8 mouse cellular contexts compared by ENCODE assay signal in the genomic region with DNA sequence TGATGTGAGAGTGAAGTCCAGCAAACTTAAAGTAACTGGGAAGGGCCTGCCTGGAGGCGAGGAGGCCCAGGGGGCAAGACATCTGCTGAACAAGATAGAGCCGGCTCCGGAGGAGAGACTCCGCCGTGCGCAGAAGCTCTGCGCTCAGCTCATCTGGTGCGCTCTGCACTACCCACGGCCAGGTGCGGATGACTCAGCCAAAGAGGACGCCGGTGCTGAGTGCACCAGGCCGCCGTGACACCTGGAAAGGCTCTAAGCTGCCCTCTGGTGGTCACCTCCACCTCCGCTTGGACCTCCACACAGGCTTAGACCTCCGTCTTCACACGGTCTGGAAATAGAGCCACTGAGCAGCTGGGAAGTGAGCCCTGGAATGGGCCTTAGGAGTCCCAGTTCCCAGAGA. TPM values are rescaled to one million over a fixed set of nuclear protein-coding genes. Genes with fewer than 3 reads are reported as not detected.
A peak's percentile ranks its signal among the peaks of the same experiment; 100 is the strongest.
DNase-seq lines count a peak whose midpoint lies in the region; ATAC-seq lines count a peak whose summit lies in the region.

No protein-coding gene starts in this region.

- H3K27me3 ChIP-seq in intestine, embryonic 16.5 days (replicated peaks; ENCODE audit: control insufficient read depth, insufficient read depth, low read length) = peaks cover 14% of the 10 kb centered on the region
- peaks cover 59% of the 10 kb centered on the region for H3K27me3 ChIP-seq in neural tube, embryonic 15.5 days (replicated peaks)

- peak; percentile 75 for DNase-seq in left cerebral cortex, postnatal 4 days
- no peak for DNase-seq in left cerebral cortex, adult 18-20 months (ENCODE audit: low spot score in 2 of 2)
- DNase-seq in cerebellum, postnatal 36 days = peak; percentile 79 to 80
- peak; percentile 71 for DNase-seq in gastrocnemius, postnatal 25 days
- DNase-seq in lung, adult 18-20 months = peak; percentile 88 to 91
- DNase-seq in thymus, postnatal 36 days = peak; percentile 73 to 80

- ATAC-seq in intestine, embryonic 16.5 days = peak; percentile 82
- peak; percentile 49; the same call in 1 of the 2 replicates for ATAC-seq in neural tube, embryonic 15.5 days (ENCODE audit: low FRiP score)

- peak overlapping the region; percentile 19 for H3K4me3 ChIP-seq in intestine, embryonic 16.5 days (ENCODE audit: low read length)
- H3K4me3 ChIP-seq in neural tube, embryonic 15.5 days (replicated peaks) = peak overlapping the region; percentile 16

- intact Hi-C loops in left cerebral cortex, postnatal 4 days (cut with DNase I) = no loop called here

- H3K36me3 ChIP-seq in intestine, embryonic 16.5 days (ENCODE audit: control insufficient read depth, insufficient read depth, low read length) = no peaks in the 10 kb centered on the region
- H3K36me3 ChIP-seq in neural tube, embryonic 15.5 days = no peaks in the 10 kb centered on the region

- no peaks in the 10 kb centered on the region for H3K9me3 ChIP-seq in intestine, embryonic 16.5 days (ENCODE audit: control insufficient read depth, low read length)
- no peaks in the 10 kb centered on the region for H3K9me3 ChIP-seq in neural tube, embryonic 15.5 days (replicated peaks)

- 4% methylated on average over 17 of the region's 17 CpGs for WGBS in intestine, embryonic 16.5 days
- 5% methylated on average over 17 of the region's 17 CpGs for WGBS in neural tube, embryonic 15.5 days

- peaks cover 37% of the 10 kb centered on the region for H3K4me1 ChIP-seq in intestine, embryonic 16.5 days (ENCODE audit: control insufficient read depth, insufficient read depth, low read length)
- peaks cover 35% of the 10 kb centered on the region for H3K4me1 ChIP-seq in neural tube, embryonic 15.5 days

- H3K27ac ChIP-seq in intestine, embryonic 16.5 days (ENCODE audit: low read length) = peak overlapping the region; percentile 77
- H3K27ac ChIP-seq in neural tube, embryonic 15.5 days (replicated peaks) = no peak overlapping the region

- peak overlapping the region; percentile 55 for H3K9ac ChIP-seq in intestine, embryonic 16.5 days (ENCODE audit: low read depth, low read length)
- 0 out of 2 replicates have a peak overlapping the region, but pooled peaks have one; percentile 14 for H3K9ac ChIP-seq in neural tube, embryonic 15.5 days (replicated peaks)

- H3K4me2 ChIP-seq in intestine, embryonic 16.5 days (ENCODE audit: low read depth, low read length) = peak overlapping the region; percentile 39
- H3K4me2 ChIP-seq in neural tube, embryonic 15.5 days = peak overlapping the region; percentile 44

RNA-seq across cellular contexts. Expression of a gene that starts 7.7 kb away (rescaled TPM):
- 10 to 100 TPM; 40.5 to 51.0 TPM for total RNA-seq in left cerebral cortex, postnatal 4 days (2021)
- total RNA-seq in left cerebral cortex, adult 18-20 months (2021) = 100 to 1,000 TPM; 333 to 422 TPM
- total RNA-seq in gastrocnemius, postnatal 25 days (2021) = 10 to 100 TPM; 63.7 to 91.7 TPM
- polyA plus RNA-seq in intestine, embryonic 16.5 days (2015; fragmentation: Nextera tagmentation; extraction: Ambion mirVana) = 3,631 and 3,684 TPM in 2 replicates
- 119 and 160 TPM in 2 replicates for polyA plus RNA-seq in neural tube, embryonic 15.5 days (2015; fragmentation: Nextera tagmentation; extraction: Ambion mirVana)

RNA-seq across cellular contexts. Expression of a gene that starts 14.1 kb away (rescaled TPM):
- 10 to 100 TPM; 48.9 to 50.5 TPM for total RNA-seq in left cerebral cortex, postnatal 4 days (2021)
- 100 to 1,000 TPM; 215 to 228 TPM for total RNA-seq in left cerebral cortex, adult 18-20 months (2021)
- 100 to 1,000 TPM in 1 of 2 experiments, 10 to 100 TPM in 1; 61.6 to 106 TPM for total RNA-seq in gastrocnemius, postnatal 25 days (2021)
- polyA plus RNA-seq in intestine, embryonic 16.5 days (2015; fragmentation: Nextera tagmentation; extraction: Ambion mirVana) = 600 and 738 TPM in 2 replicates
- polyA plus RNA-seq in neural tube, embryonic 15.5 days (2015; fragmentation: Nextera tagmentation; extraction: Ambion mirVana) = 32.8 and 40.2 TPM in 2 replicates

RNA-seq across cellular contexts. Expression of a gene that starts 27.8 kb away (rescaled TPM):
- total RNA-seq in left cerebral cortex, postnatal 4 days (2021) = 10 to 100 TPM; 51.0 to 52.1 TPM
- total RNA-seq in left cerebral cortex, adult 18-20 months (2021) = 10 to 100 TPM; 40.5 to 46.5 TPM
- 10 to 100 TPM in 1 of 2 experiments, 1 to 10 TPM in 1; 9.8 to 10.1 TPM for total RNA-seq in gastrocnemius, postnatal 25 days (2021)
- 56.9 and 66.4 TPM in 2 replicates for polyA plus RNA-seq in intestine, embryonic 16.5 days (2015; fragmentation: Nextera tagmentation; extraction: Ambion mirVana)
- 51.5 and 57.4 TPM in 2 replicates for polyA plus RNA-seq in neural tube, embryonic 15.5 days (2015; fragmentation: Nextera tagmentation; extraction: Ambion mirVana)

RNA-seq across cellular contexts. Expression of a gene that starts 34.1 kb away (rescaled TPM):
- 100 to 1,000 TPM; 204 to 210 TPM for total RNA-seq in left cerebral cortex, postnatal 4 days (2021)
- 100 to 1,000 TPM; 795 to 921 TPM for total RNA-seq in left cerebral cortex, adult 18-20 months (2021)
- total RNA-seq in gastrocnemius, postnatal 25 days (2021) = 1 to 10 TPM; 5.0 to 5.1 TPM
- 5.4 and 5.5 TPM in 2 replicates for polyA plus RNA-seq in intestine, embryonic 16.5 days (2015; fragmentation: Nextera tagmentation; extraction: Ambion mirVana)
- polyA plus RNA-seq in neural tube, embryonic 15.5 days (2015; fragmentation: Nextera tagmentation; extraction: Ambion mirVana) = 244 and 279 TPM in 2 replicates

RNA-seq across cellular contexts. Expression of a gene that starts 49.5 kb away (rescaled TPM):
- not detected for total RNA-seq in left cerebral cortex, postnatal 4 days (2021)
- total RNA-seq in left cerebral cortex, adult 18-20 months (2021) = not detected
- not detected for total RNA-seq in gastrocnemius, postnatal 25 days (2021)
- 5.5 and 6.3 TPM in 2 replicates for polyA plus RNA-seq in intestine, embryonic 16.5 days (2015; fragmentation: Nextera tagmentation; extraction: Ambion mirVana)
- polyA plus RNA-seq in neural tube, embryonic 15.5 days (2015; fragmentation: Nextera tagmentation; extraction: Ambion mirVana) = not detected in 2 replicates

Comparison
In these comparisons a context has a peak if more than half of its experiments do, and no peak if none do; other contexts are left out.
1. DNase-seq: peak in left cerebral cortex, postnatal 4 days (single experiment), cerebellum, postnatal 36 days (2 of 2), gastrocnemius, postnatal 25 days (single experiment), lung, adult 18-20 months (2 of 2) and thymus, postnatal 36 days (2 of 2); none in left cerebral cortex, adult 18-20 months (0 of 2).